Mouse (Mus musculus) heart, embryonic 11.5 days (tissue): ENCODE measurements at regions not wholly inside any gene's neighbourhood (a gene's known extent, or its start where the extent isn't known, plus 50 kb on each side); places are given as distances from the start of the nearest gene placed in this dataset.

Source experiments
- ATAC-seq: fragments of 200-750 bp; cut with Nextera tagmentation; replicated peaks from 2 replicates; pipeline ENCODE4 v1.8.0; 2017; ENCODE audit warnings: moderate library complexity; ENCODE audit not compliant: insufficient number of reproducible peaks, low FRiP score, low TSS enrichment
- H3K27ac ChIP-seq: fragments of 300-500 bp; sonication (generic); 2 replicates; pipeline ENCODE4 v1.5.1; 2014; ENCODE audit warnings: mild to moderate bottlenecking, low read depth, low read length
- H3K27me3 ChIP-seq: fragments of 300-500 bp; sonication (generic); 2 replicates; pipeline ENCODE4 v1.6.1; 2014; ENCODE audit warnings: mild to moderate bottlenecking, low read length, mixed read lengths; ENCODE audit not compliant: control insufficient read depth, insufficient read depth
- H3K36me3 ChIP-seq: fragments of 300-500 bp; sonication (generic); 2 replicates; pipeline ENCODE4 v1.6.1; 2014; ENCODE audit warnings: mild to moderate bottlenecking, low read length, moderate library complexity, mixed read lengths; ENCODE audit not compliant: control insufficient read depth, insufficient read depth
- H3K4me1 ChIP-seq: fragments of 300-500 bp; sonication (generic); 2 replicates; pipeline ENCODE4 v1.6.1; 2014; ENCODE audit warnings: low read length; ENCODE audit not compliant: control insufficient read depth, insufficient read depth
- H3K4me2 ChIP-seq: fragments of 300-500 bp; sonication (generic); 2 replicates; pipeline ENCODE4 v1.6.1; 2014; ENCODE audit warnings: mild to moderate bottlenecking, moderate library complexity
- H3K4me3 ChIP-seq: fragments of 300-500 bp; sonication (generic); 2 replicates; pipeline ENCODE4 v1.5.1; 2014; ENCODE audit warnings: low read depth, low read length
- H3K9ac ChIP-seq: fragments of 300-500 bp; sonication (generic); 2 replicates; pipeline ENCODE4 v1.6.1; 2014; ENCODE audit warnings: mild to moderate bottlenecking, low read depth, low read length, moderate library complexity
- H3K9me3 ChIP-seq: fragments of 300-500 bp; sonication (generic); replicated peaks from 2 replicates; pipeline ENCODE4 v1.6.1; 2016; ENCODE audit warnings: low read length; ENCODE audit not compliant: control insufficient read depth
- WGBS: fragments of 180-500 bp; shearing (Covaris S2); extraction: QIAGEN DNeasy Blood & Tissue Kit; methylation state at CpG from one replicate; pipeline ENCODE4 v1.1.7; 2014; ENCODE audit not compliant: insufficient replicate concordance; 5-methylcytosine and 5-hydroxymethylcytosine counted together

- H3K4me3 ChIP-seq, result no peak overlapping the region
- H3K4me1 ChIP-seq, result no peaks in the 10 kb centered on the region
- 17% methylated on average over 1 of the region's 1 CpGs for WGBS
- H3K36me3 ChIP-seq, result no peaks in the 10 kb centered on the region
- no peaks in the 10 kb centered on the region for H3K9me3 ChIP-seq
- H3K27me3 ChIP-seq, result no peaks in the 10 kb centered on the region
- peak; percentile 57; the same call in 1 of the 2 replicates for ATAC-seq
- no peak overlapping the region for H3K9ac ChIP-seq
- H3K4me2 ChIP-seq, result no peak overlapping the region
- no peak overlapping the region for H3K27ac ChIP-seq
Observed at GRCm38 (mm10) chrX:72330323-72330722, 55.7 kb upstream of the Gabre start.

- Histone ChIP-seq H3K36me3 (no peaks in the 10 kb centered on the region), H3K27me3 (no peaks in the 10 kb centered on the region), H3K9ac (no peak overlapping the region), H3K4me2 (no peak overlapping the region), H3K4me3 (no peak overlapping the region), H3K27ac (no peak overlapping the region), H3K4me1 (no peaks in the 10 kb centered on the region), H3K9me3 (no peaks in the 10 kb centered on the region)
- ATAC-seq, result no peak
- 74% methylated on average over 2 of the region's 2 CpGs for WGBS
Observed at GRCm38 (mm10) chrX:72328822-72329221, 54.2 kb upstream of the Gabre start.
